Mouse (Mus musculus) MEL (cell line): ENCODE data around the gene Plscr5. TPM values are rescaled to one million over a fixed set of nuclear protein-coding genes. Genes with fewer than 3 reads are reported as not detected.

Experiments
- DNase-seq: peaks from one replicate; pipeline ENCODE4 v3.0.0; 2011; ENCODE audit warnings: low read depth, low spot score
- H3K27ac ChIP-seq: 2 replicates; pipeline ENCODE4 v1.5.1; 2012; ENCODE audit warnings: low read depth, mild to moderate bottlenecking, control low read depth, low read length, moderate library complexity; ENCODE audit not compliant: control insufficient read depth
- H3K27me3 ChIP-seq, 2 experiments: fragments of 150-350 bp in 1 of 2; sonication (generic) in 1 of 2; 2 replicates each; pipeline ENCODE4 v1.6.1; 2012; ENCODE audit warnings: low read length in 2 of 2, mild to moderate bottlenecking in 2 of 2, improper control_type of control experiment in 1 of 2, moderate library complexity in 1 of 2; ENCODE audit not compliant: insufficient read depth in 2 of 2, control insufficient read depth in 1 of 2
- H3K36me3 ChIP-seq, 2 experiments: 2 replicates each; pipeline ENCODE4 v1.6.1; 2012 to 2014; ENCODE audit warnings: low read length in 2 of 2, improper control_type of control experiment in 1 of 2, inconsistent platforms in 1 of 2, mild to moderate bottlenecking in 1 of 2; ENCODE audit not compliant: insufficient read depth in 2 of 2, control insufficient read depth in 1 of 2
- H3K4me1 ChIP-seq, 2 experiments: fragments of 150-350 bp in 1 of 2; sonication (generic) in 1 of 2; 2 replicates each; pipeline ENCODE4 v1.6.1; 2012; ENCODE audit warnings: low read length in 2 of 2, improper control_type of control experiment in 1 of 2, mild to moderate bottlenecking in 1 of 2; ENCODE audit not compliant: insufficient read depth in 2 of 2, control insufficient read depth in 1 of 2
- H3K4me3 ChIP-seq, 2 experiments: fragments of 150-350 bp in 1 of 2; sonication (generic) in 1 of 2; 2 replicates each; pipeline ENCODE4 v1.5.1; 2012; ENCODE audit warnings: low read depth in 2 of 2, low read length in 2 of 2, mild to moderate bottlenecking in 2 of 2, moderate library complexity in 2 of 2, control low read depth in 1 of 2, improper control_type of control experiment in 1 of 2; ENCODE audit not compliant: control insufficient read depth in 1 of 2, insufficient read depth in 1 of 2
- H3K79me2 ChIP-seq: 2 replicates; pipeline ENCODE4 v1.6.1; 2012; ENCODE audit warnings: mild to moderate bottlenecking, low read length, moderate library complexity; ENCODE audit not compliant: control insufficient read depth, poor library complexity, insufficient read depth
- H3K9ac ChIP-seq: 2 replicates; pipeline ENCODE4 v1.6.1; 2012; ENCODE audit warnings: low read depth, mild to moderate bottlenecking, control low read depth, low read length, moderate library complexity; ENCODE audit not compliant: control insufficient read depth, poor library complexity, severe bottlenecking
- H3K9me3 ChIP-seq: fragments of 150-350 bp; sonication (generic); replicated peaks from 2 replicates; pipeline ENCODE4 v1.6.1; 2012; ENCODE audit warnings: mild to moderate bottlenecking, low read length, improper control_type of control experiment, moderate library complexity; ENCODE audit not compliant: insufficient read depth
- CHD1 ChIP-seq: IDR thresholded peaks from 2 replicates; pipeline ENCODE4 v1.6.1; 2012; ENCODE audit warnings: low read depth, mild to moderate bottlenecking, inconsistent platforms, low read length, improper control_type of control experiment
- CTCF ChIP-seq, 3 experiments: IDR thresholded peaks in 2 of 3; conservative IDR thresholded peaks in 1 of 3; 2 replicates each; pipeline ENCODE4 v1.5.1; 2011 to 2012; ENCODE audit warnings: low read length in 3 of 3, low read depth in 2 of 3, mild to moderate bottlenecking in 2 of 3, improper control_type of control experiment in 1 of 3, inconsistent platforms in 1 of 3, mixed read lengths in 1 of 3, moderate library complexity in 1 of 3; ENCODE audit not compliant: control insufficient read depth in 1 of 3, insufficient read depth in 1 of 3, poor library complexity in 1 of 3, severe bottlenecking in 1 of 3
- ELF1 ChIP-seq: IDR thresholded peaks from 2 replicates; pipeline ENCODE4 v1.6.1; 2014; ENCODE audit warnings: low read depth, mild to moderate bottlenecking, inconsistent platforms, low read length, improper control_type of control experiment, moderate library complexity
- ETS1 ChIP-seq: IDR thresholded peaks from 2 replicates; pipeline ENCODE4 v1.6.1; 2012; ENCODE audit warnings: low read depth, mild to moderate bottlenecking, inconsistent platforms, low read length, improper control_type of control experiment, moderate library complexity
- HCFC1 ChIP-seq: IDR thresholded peaks from 2 replicates; pipeline ENCODE4 v1.6.1; 2012; ENCODE audit warnings: low read depth, mild to moderate bottlenecking, inconsistent platforms, low read length, improper control_type of control experiment, moderate library complexity
- JUND ChIP-seq: IDR thresholded peaks from 2 replicates; pipeline ENCODE4 v1.6.1; 2011; ENCODE audit warnings: low read depth, mild to moderate bottlenecking, improper control_type of control experiment, low read length
- MAZ ChIP-seq: IDR thresholded peaks from 2 replicates; pipeline ENCODE4 v1.6.1; 2012; ENCODE audit warnings: low read depth, mild to moderate bottlenecking, inconsistent platforms, low read length, improper control_type of control experiment
- MXI1 ChIP-seq: IDR thresholded peaks from 2 replicates; pipeline ENCODE4 v1.6.1; 2011; ENCODE audit warnings: mild to moderate bottlenecking, low read depth, low read length, improper control_type of control experiment
- MYC ChIP-seq: IDR thresholded peaks from 2 replicates; pipeline ENCODE4 v1.6.1; 2011; ENCODE audit warnings: low read depth, mild to moderate bottlenecking, low read length, improper control_type of control experiment, moderate library complexity
- POLR2AphosphoS2 ChIP-seq: IDR thresholded peaks from 2 replicates; pipeline ENCODE4 v1.6.1; 2011; ENCODE audit warnings: low read length, improper control_type of control experiment
- POLR2AphosphoS5 ChIP-seq: IDR thresholded peaks from 2 replicates; pipeline ENCODE4 v1.6.1; 2012; ENCODE audit warnings: low read depth, borderline replicate concordance, mild to moderate bottlenecking, inconsistent platforms, low read length, moderate library complexity, mixed read lengths
- TAL1 ChIP-seq: IDR thresholded peaks from 2 replicates; pipeline ENCODE4 v1.6.1; 2012; ENCODE audit warnings: mild to moderate bottlenecking, inconsistent platforms, low read length, moderate library complexity, mixed read lengths
- UBTF ChIP-seq: IDR thresholded peaks from 2 replicates; pipeline ENCODE4 v1.6.1; 2012; ENCODE audit warnings: low read depth, mild to moderate bottlenecking, inconsistent platforms, low read length, improper control_type of control experiment, moderate library complexity, borderline replicate concordance; ENCODE audit not compliant: insufficient read depth
- USF1 ChIP-seq: IDR thresholded peaks from 2 replicates; pipeline ENCODE4 v1.6.1; 2014; ENCODE audit warnings: low read depth, mild to moderate bottlenecking, inconsistent platforms, low read length, improper control_type of control experiment, moderate library complexity
- USF2 ChIP-seq, 2 experiments: IDR thresholded peaks; 2 replicates each; pipeline ENCODE4 v1.6.1; 2011 to 2012; ENCODE audit warnings: improper control_type of control experiment in 2 of 2, low read length in 2 of 2, borderline replicate concordance in 1 of 2, inconsistent platforms in 1 of 2, low read depth in 1 of 2, mild to moderate bottlenecking in 1 of 2; ENCODE audit not compliant: insufficient read depth in 1 of 2
- ZC3H11A ChIP-seq: IDR thresholded peaks from 2 replicates; pipeline ENCODE4 v1.6.1; 2012; ENCODE audit warnings: low read depth, mild to moderate bottlenecking, inconsistent platforms, low read length, improper control_type of control experiment
- ZKSCAN1 ChIP-seq: IDR thresholded peaks from 2 replicates; pipeline ENCODE4 v1.6.1; 2012; ENCODE audit warnings: low read depth, mild to moderate bottlenecking, inconsistent platforms, low read length, improper control_type of control experiment, moderate library complexity
- ZMIZ1 ChIP-seq: IDR thresholded peaks from 2 replicates; pipeline ENCODE4 v1.6.1; 2012; ENCODE audit warnings: low read depth, mild to moderate bottlenecking, inconsistent platforms, low read length, improper control_type of control experiment, moderate library complexity
- polyA plus RNA-seq, 2 experiments: library from polyadenylated mRNA; stranded (reverse) in 1 of 2; unstranded in 1 of 2; fragments of >175 nt in 1 of 2; fragments of >200 nt in 1 of 2; gene quantifications; 2 replicates each; pipeline versions ENCODE4 v1.2.1 to v1.2.4; 2012; ENCODE audit warnings: low replicate concordance in 2 of 2, low read depth in 1 of 2; ENCODE audit not compliant: insufficient read length in 2 of 2, insufficient read depth in 1 of 2, missing spikeins in 1 of 2
- total RNA-seq: library from RNA; depleted of rRNA; stranded (reverse); fragments of 300-350 nt; gene quantifications from 2 replicates; pipeline ENCODE4 v1.2.3, GENCODE M21; 2012

Plscr5 gene
- total and polyA plus RNA-seq, 3 experiments = not detected

GRCm38 (mm10) chr9:92226795-92227194, 34.1 kb downstream of the Plscr5 start (continued):
- TF ChIP-seq CTCF (IDR thresholded peaks at IDR 0.05 in 2 of 3, conservative IDR thresholded peaks at IDR 0.05 in 1 of 3; ENCODE audit: control insufficient read depth in 1 of 3, insufficient read depth in 1 of 3, low read depth in 2 of 3, low read length in 3 of 3, poor library complexity in 1 of 3, severe bottlenecking in 1 of 3) = no peak
- TF ChIP-seq, all 39 proteins: peak for 6

- Histone ChIP-seq H3K36me3 (peaks cover 0 to 18% of the 10 kb centered on the region in 2 experiments; a peak in 2 of 4 replicates), H3K27ac (no peak overlapping the region), H3K79me2 (no peaks in the 10 kb centered on the region), H3K4me3 (no peak overlapping the region), H3K4me1 (peaks cover 4 to 16% of the 10 kb centered on the region in 2 experiments), H3K9ac (no peak overlapping the region), H3K27me3 (no peaks in the 10 kb centered on the region), H3K9me3 (no peaks in the 10 kb centered on the region)
- no peak for DNase-seq
- TF ChIP-seq USF2 (IDR thresholded peaks at IDR 0.05; ENCODE audit: borderline replicate concordance in 1 of 2, insufficient read depth in 1 of 2, low read depth in 1 of 2, low read length in 2 of 2) (no peak), JUND (no peak), ZKSCAN1 (no peak), CHD1 (no peak), POLR2AphosphoS2 (no peak), ZMIZ1 (no peak), HCFC1 (no peak), MXI1 (no peak), ELF1 (no peak), ZC3H11A (no peak), POLR2AphosphoS5 (no peak), MYC (no peak)
Measured at GRCm38 (mm10) chr9:92228867-92229832, 36.4 kb downstream of the Plscr5 start.

GRCm38 (mm10) chr9:92229833-92230205, 37.1 kb downstream of the Plscr5 start:
- Histone ChIP-seq H3K36me3 (peaks cover 0 to 18% of the 10 kb centered on the region in 2 experiments; a peak in 2 of 4 replicates), H3K9ac (no peak overlapping the region), H3K27me3 (no peaks in the 10 kb centered on the region), H3K4me1 (peaks cover 4 to 16% of the 10 kb centered on the region in 2 experiments), H3K4me3 (no peak overlapping the region), H3K27ac (no peak overlapping the region), H3K9me3 (no peaks in the 10 kb centered on the region), H3K79me2 (no peaks in the 10 kb centered on the region)
- DNase-seq = no peak
- TF ChIP-seq USF1 = no peak
- no peak for TF ChIP-seq ZKSCAN1
- no peak for TF ChIP-seq USF2 (IDR thresholded peaks at IDR 0.05; ENCODE audit: borderline replicate concordance in 1 of 2, insufficient read depth in 1 of 2, low read depth in 1 of 2, low read length in 2 of 2)
- no peak for TF ChIP-seq CHD1
- no peak for TF ChIP-seq TAL1
- TF ChIP-seq MAZ = no peak
- no peak for TF ChIP-seq ETS1
- no peak for TF ChIP-seq ELF1
- no peak for TF ChIP-seq CTCF (IDR thresholded peaks at IDR 0.05 in 2 of 3, conservative IDR thresholded peaks at IDR 0.05 in 1 of 3; ENCODE audit: control insufficient read depth in 1 of 3, insufficient read depth in 1 of 3, low read depth in 2 of 3, low read length in 3 of 3, poor library complexity in 1 of 3, severe bottlenecking in 1 of 3)
- TF ChIP-seq UBTF = no peak
- TF ChIP-seq POLR2AphosphoS5 = no peak
